Mouse (Mus musculus): ENCODE measurements around the gene Yipf1. TPM values are rescaled to one million over a fixed set of nuclear protein-coding genes. Genes with fewer than 3 reads are reported as not detected.
"Not testable (repeated sequence)": the region's sequence is repeated elsewhere in the genome, so short reads cannot be mapped to it uniquely, and the experiment has no call there.

The Yipf1 gene
- polyA plus RNA-seq, 1 experiment from 2014 or later = 69.3 TPM

GRCm38 (mm10) chr4:107358460-107358859 lies 44.3 kb downstream of the Yipf1 start:
- no peaks in the 10 kb centered on the region for H3K27me3 ChIP-seq (replicated peaks)
- H3K9ac ChIP-seq = no peak overlapping the region
- no peaks in the 10 kb centered on the region for H3K9me3 ChIP-seq
- no peak overlapping the region for H3K4me3 ChIP-seq (replicated peaks)
- no peak overlapping the region for H3K4me2 ChIP-seq (replicated peaks)
- no peak for ATAC-seq
- H3K36me3 ChIP-seq = no peaks in the 10 kb centered on the region
- H3K4me1 ChIP-seq (replicated peaks) = no peaks in the 10 kb centered on the region
- WGBS = 89% methylated on average over 3 of the region's 3 CpGs
- H3K27ac ChIP-seq = no peak overlapping the region

- Histone ChIP-seq H3K27me3 (replicated peaks) (no peaks in the 10 kb centered on the region), H3K9ac (no peak overlapping the region), H3K4me3 (replicated peaks) (no peak overlapping the region), H3K36me3 (no peaks in the 10 kb centered on the region), H3K4me2 (replicated peaks) (no peak overlapping the region), H3K4me1 (replicated peaks) (no peaks in the 10 kb centered on the region), H3K9me3 (no peaks in the 10 kb centered on the region), H3K27ac (no peak overlapping the region)
- ATAC-seq = no peak
- 85% methylated on average over 7 of the region's 7 CpGs for WGBS
Measured at GRCm38 (mm10) chr4:107360457-107361145, 46.4 kb downstream of the Yipf1 start.

- WGBS = 72% methylated on average over 4 of the region's 4 CpGs
- Histone ChIP-seq H3K9me3 (no peaks in the 10 kb centered on the region), H3K9ac (no peak overlapping the region), H3K27ac (no peak overlapping the region), H3K4me2 (replicated peaks) (no peak overlapping the region), H3K4me3 (replicated peaks) (no peak overlapping the region), H3K27me3 (replicated peaks) (no peaks in the 10 kb centered on the region), H3K4me1 (replicated peaks) (no peaks in the 10 kb centered on the region), H3K36me3 (no peaks in the 10 kb centered on the region)
- ATAC-seq = no peak
Measured at GRCm38 (mm10) chr4:107362755-107363154, 48.6 kb downstream of the Yipf1 start.

- Histone ChIP-seq H3K9ac (no peak overlapping the region), H3K27ac (no peak overlapping the region), H3K9me3 (no peaks in the 10 kb centered on the region), H3K4me3 (replicated peaks) (no peak overlapping the region), H3K27me3 (replicated peaks) (no peaks in the 10 kb centered on the region), H3K4me1 (replicated peaks) (no peaks in the 10 kb centered on the region), H3K36me3 (no peaks in the 10 kb centered on the region), H3K4me2 (replicated peaks) (no peak overlapping the region)
- no peak for ATAC-seq
- WGBS = 80% methylated on average over 6 of the region's 6 CpGs
Measured at GRCm38 (mm10) chr4:107363573-107363972, 49.4 kb downstream of the Yipf1 start.

- H3K4me2 ChIP-seq (replicated peaks) = no peak overlapping the region
- H3K27me3 ChIP-seq (replicated peaks) = no peaks in the 10 kb centered on the region
- H3K9me3 ChIP-seq = no peaks in the 10 kb centered on the region
- ATAC-seq = no peak
- no peak overlapping the region for H3K9ac ChIP-seq
- no peaks in the 10 kb centered on the region for H3K36me3 ChIP-seq
- H3K4me1 ChIP-seq (replicated peaks) = no peaks in the 10 kb centered on the region
- 84% methylated on average over 5 of the region's 5 CpGs for WGBS
- H3K27ac ChIP-seq = no peak overlapping the region
- no peak overlapping the region for H3K4me3 ChIP-seq (replicated peaks)
Measured at GRCm38 (mm10) chr4:107364190-107364639, 50.1 kb downstream of the Yipf1 start.

GRCm38 (mm10) chr4:107366408-107366807 lies 52.2 kb downstream of the Yipf1 start:
- not testable (repeated sequence) for H3K9ac ChIP-seq, ATAC-seq, H3K9me3 ChIP-seq

GRCm38 (mm10) chr4:107367567-107368314 lies 53.6 kb downstream of the Yipf1 start, which contains the start of gene Ndc1:
Ndc1 (plus strand) TSS chr4:107367784.
- no peaks in the 10 kb centered on the region for H3K9me3 ChIP-seq
- no peaks in the 10 kb centered on the region for H3K36me3 ChIP-seq
- peak within 1 kb of the TSS; percentile 97 for H3K4me3 ChIP-seq (replicated peaks)
- peak within 1 kb of the TSS; percentile 91 for H3K27ac ChIP-seq
- peak; percentile 99 for ATAC-seq
- peak within 1 kb of the TSS; percentile 87 for H3K9ac ChIP-seq
- no peaks in the 10 kb centered on the region for H3K27me3 ChIP-seq (replicated peaks)
- under 1% methylated on average over 51 of the region's 51 CpGs for WGBS
- H3K4me2 ChIP-seq (replicated peaks) = peak within 1 kb of the TSS; percentile 70
- H3K4me1 ChIP-seq (replicated peaks) = no peaks in the 10 kb centered on the region

More at GRCm38 (mm10) chr4:107366408-107366807, 52.2 kb downstream of the Yipf1 start:
- not testable (repeated sequence) for H3K36me3 ChIP-seq; H3K27ac ChIP-seq; H3K27me3 ChIP-seq (replicated peaks); H3K4me2 ChIP-seq (replicated peaks); H3K4me1 ChIP-seq (replicated peaks); H3K4me3 ChIP-seq (replicated peaks)

- Histone ChIP-seq H3K27me3 (replicated peaks) (no peaks in the 10 kb centered on the region), H3K4me3 (replicated peaks) (no peak overlapping the region), H3K9me3 (no peaks in the 10 kb centered on the region), H3K27ac (no peak overlapping the region), H3K36me3 (peaks cover 26% of the 10 kb centered on the region), H3K4me1 (replicated peaks) (no peaks in the 10 kb centered on the region), H3K9ac (no peak overlapping the region), H3K4me2 (replicated peaks) (no peak overlapping the region)
- 68% methylated on average over 2 of the region's 2 CpGs for WGBS
- ATAC-seq = no peak
Measured at GRCm38 (mm10) chr4:107372304-107372703, 58.1 kb downstream of the Yipf1 start.

- H3K27me3 ChIP-seq (replicated peaks) = no peaks in the 10 kb centered on the region
- no peak overlapping the region for H3K4me2 ChIP-seq (replicated peaks)
- no peak overlapping the region for H3K27ac ChIP-seq
- peaks cover 34% of the 10 kb centered on the region for H3K36me3 ChIP-seq
- WGBS = 66% methylated on average over 4 of the region's 4 CpGs
- no peak overlapping the region for H3K4me3 ChIP-seq (replicated peaks)
- no peaks in the 10 kb centered on the region for H3K4me1 ChIP-seq (replicated peaks)
- no peaks in the 10 kb centered on the region for H3K9me3 ChIP-seq
- no peak overlapping the region for H3K9ac ChIP-seq
- ATAC-seq = no peak
Measured at GRCm38 (mm10) chr4:107374677-107375076, 60.5 kb downstream of the Yipf1 start.

GRCm38 (mm10) chr4:107378954-107379353 lies 64.8 kb downstream of the Yipf1 start:
- H3K27me3 ChIP-seq (replicated peaks) = no peaks in the 10 kb centered on the region
- 78% methylated on average over 6 of the region's 6 CpGs for WGBS
- H3K36me3 ChIP-seq = peaks cover 37% of the 10 kb centered on the region
- peak; percentile 51; the same call in 1 of the 2 replicates for ATAC-seq
- H3K4me3 ChIP-seq (replicated peaks) = no peak overlapping the region
- no peak overlapping the region for H3K9ac ChIP-seq
- H3K4me1 ChIP-seq (replicated peaks) = no peaks in the 10 kb centered on the region
- H3K27ac ChIP-seq = no peak overlapping the region
- H3K4me2 ChIP-seq (replicated peaks) = no peak overlapping the region
- H3K9me3 ChIP-seq = no peaks in the 10 kb centered on the region

GRCm38 (mm10) chr4:107380871-107381270 lies 66.7 kb downstream of the Yipf1 start:
- Histone ChIP-seq H3K27me3 (replicated peaks) (no peaks in the 10 kb centered on the region), H3K9ac (no peak overlapping the region), H3K36me3 (peaks cover 26% of the 10 kb centered on the region), H3K4me2 (replicated peaks) (no peak overlapping the region), H3K27ac (no peak overlapping the region), H3K4me1 (replicated peaks) (no peaks in the 10 kb centered on the region), H3K4me3 (replicated peaks) (no peak overlapping the region), H3K9me3 (no peaks in the 10 kb centered on the region)
- no peak for ATAC-seq
- 68% methylated on average over 7 of the region's 7 CpGs for WGBS

GRCm38 (mm10) chr4:107387038-107387437 lies 72.9 kb downstream of the Yipf1 start:
- no peaks in the 10 kb centered on the region for H3K4me1 ChIP-seq (replicated peaks)
- no peak overlapping the region for H3K4me3 ChIP-seq (replicated peaks)
- no peak for ATAC-seq
- no peaks in the 10 kb centered on the region for H3K27me3 ChIP-seq (replicated peaks)
- H3K9me3 ChIP-seq = no peaks in the 10 kb centered on the region
- no peak overlapping the region for H3K4me2 ChIP-seq (replicated peaks)
- 96% methylated on average over 4 of the region's 4 CpGs for WGBS
- H3K9ac ChIP-seq = no peak overlapping the region
- no peak overlapping the region for H3K27ac ChIP-seq
- H3K36me3 ChIP-seq = peaks cover 30% of the 10 kb centered on the region

Measured in intestine, embryonic 15.5 days (tissue).